Mouse (Mus musculus): ENCODE data around the gene Pkmyt1.

Gene Pkmyt1

GRCm38 (mm10) chr17:23725999-23726757 is at the start of gene Pkmyt1:
Pkmyt1 (plus strand) TSS chr17:23726336.
- DNase-seq (ENCODE audit: low read depth, low spot score) = peak; percentile 94

- peak; percentile 66 for DNase-seq (ENCODE audit: low read depth, low spot score)
Observed at GRCm38 (mm10) chr17:23676473-23677031, 49.6 kb upstream of the Pkmyt1 start.

- DNase-seq (ENCODE audit: low read depth, low spot score) = peak; percentile 95
Observed at GRCm38 (mm10) chr17:23677236-23677679, 48.9 kb upstream of the Pkmyt1 start, which contains the start of gene Tnfrsf12a. Tnfrsf12a (minus strand) TSS chr17:23677468.

- DNase-seq (ENCODE audit: low read depth, low spot score) = no peak
Observed at GRCm38 (mm10) chr17:23679127-23679835, 46.9 kb upstream of the Pkmyt1 start, which contains the start of gene Cldn6. Cldn6 (plus strand) TSS chr17:23679249.

- DNase-seq (ENCODE audit: low read depth, low spot score) = no peak
Observed at GRCm38 (mm10) chr17:23680336-23680735, 45.8 kb upstream of the Pkmyt1 start.

- DNase-seq (ENCODE audit: low read depth, low spot score) = no peak
Observed at GRCm38 (mm10) chr17:23681086-23681485, 45.0 kb upstream of the Pkmyt1 start.

GRCm38 (mm10) chr17:23682092-23682491 is 44.0 kb upstream of the Pkmyt1 start:
- no peak for DNase-seq (ENCODE audit: low read depth, low spot score)

GRCm38 (mm10) chr17:23682530-23682929 is 43.6 kb upstream of the Pkmyt1 start:
- no peak for DNase-seq (ENCODE audit: low read depth, low spot score)

- DNase-seq (ENCODE audit: low read depth, low spot score) = no peak
Observed at GRCm38 (mm10) chr17:23683226-23683625, 42.9 kb upstream of the Pkmyt1 start.

GRCm38 (mm10) chr17:23683856-23684672 is 42.1 kb upstream of the Pkmyt1 start, which contains the start of gene Cldn9:
Cldn9 (minus strand) TSS chr17:23684026.
- DNase-seq (ENCODE audit: low read depth, low spot score) = no peak

- no peak for DNase-seq (ENCODE audit: low read depth, low spot score)
Observed at GRCm38 (mm10) chr17:23694491-23694890, 31.6 kb upstream of the Pkmyt1 start.

GRCm38 (mm10) chr17:23695801-23696200 is 30.3 kb upstream of the Pkmyt1 start:
- DNase-seq (ENCODE audit: low read depth, low spot score) = no peak

- no peak for DNase-seq (ENCODE audit: low read depth, low spot score)
Observed at GRCm38 (mm10) chr17:23699131-23700077, 26.7 kb upstream of the Pkmyt1 start.

- peak; percentile 82 for DNase-seq (ENCODE audit: low read depth, low spot score)
Observed at GRCm38 (mm10) chr17:23700079-23700478, 26.1 kb upstream of the Pkmyt1 start.

GRCm38 (mm10) chr17:23703301-23703700 is 22.8 kb upstream of the Pkmyt1 start:
- no peak for DNase-seq (ENCODE audit: low read depth, low spot score)

GRCm38 (mm10) chr17:23704741-23705140 is 21.4 kb upstream of the Pkmyt1 start:
- no peak for DNase-seq (ENCODE audit: low read depth, low spot score)

- no peak for DNase-seq (ENCODE audit: low read depth, low spot score)
Observed at GRCm38 (mm10) chr17:23705525-23706104, 20.5 kb upstream of the Pkmyt1 start.

- DNase-seq (ENCODE audit: low read depth, low spot score) = peak; percentile 67
Observed at GRCm38 (mm10) chr17:23706212-23706611, 19.9 kb upstream of the Pkmyt1 start.

GRCm38 (mm10) chr17:23717003-23717402 is 9.1 kb upstream of the Pkmyt1 start:
- DNase-seq (ENCODE audit: low read depth, low spot score) = no peak

- DNase-seq (ENCODE audit: low read depth, low spot score) = no peak
Observed at GRCm38 (mm10) chr17:23719455-23719854, 6.7 kb upstream of the Pkmyt1 start.

All from CD4-positive helper T cell, adult 2 months (primary cell).